Mouse (Mus musculus) retina, postnatal 1 day (tissue): ENCODE data around the gene Uri1.

ENCODE experiments used
- DNase-seq: peaks from one replicate; pipeline ENCODE4 v3.0.0-alpha.2; 2012

The Uri1 gene

DNA sequence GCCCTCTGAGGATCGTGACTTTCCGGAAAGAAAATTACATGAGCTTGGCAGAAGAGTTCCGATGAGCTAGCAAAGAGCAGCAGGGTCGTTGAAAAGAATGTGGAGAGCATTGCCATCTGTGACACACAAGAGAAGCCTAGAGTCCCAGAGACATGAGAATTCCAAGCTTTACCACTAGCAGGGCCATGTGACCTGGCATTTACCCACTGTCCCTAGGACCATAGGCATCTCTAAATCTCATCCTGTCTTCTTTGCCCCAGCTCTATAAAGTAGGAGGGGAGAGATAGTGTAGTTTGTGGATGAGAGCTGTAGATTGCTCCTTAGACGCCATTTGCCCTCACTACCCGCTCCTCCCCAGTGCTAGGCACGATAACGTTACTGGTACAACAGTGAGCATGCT lies at the start of gene Uri1:
Gene Uri1 (minus strand): TSS at position 101 of the 400 bp plus-strand sequence.
- no peak for DNase-seq

DNA sequence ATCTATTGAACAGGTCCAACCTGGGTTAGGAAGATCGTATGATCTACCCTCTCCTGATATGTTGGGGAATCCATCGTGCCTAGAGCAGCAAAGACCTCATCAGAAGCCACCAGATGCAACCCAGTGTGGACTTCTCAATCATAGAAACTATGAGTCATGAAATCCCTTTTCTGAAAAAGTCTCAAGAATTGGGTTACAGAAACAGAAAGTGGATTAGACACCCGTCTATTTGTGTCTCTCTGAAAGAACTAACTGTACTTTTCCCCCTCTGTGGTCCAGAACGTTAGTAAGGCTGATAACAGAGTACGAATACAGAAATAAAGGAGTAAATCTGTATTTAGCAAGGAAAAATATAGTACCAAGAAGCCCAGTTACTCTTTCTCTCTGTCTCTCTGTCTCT lies 47.7 kb upstream of the Uri1 start:
- DNase-seq: no peak

DNA sequence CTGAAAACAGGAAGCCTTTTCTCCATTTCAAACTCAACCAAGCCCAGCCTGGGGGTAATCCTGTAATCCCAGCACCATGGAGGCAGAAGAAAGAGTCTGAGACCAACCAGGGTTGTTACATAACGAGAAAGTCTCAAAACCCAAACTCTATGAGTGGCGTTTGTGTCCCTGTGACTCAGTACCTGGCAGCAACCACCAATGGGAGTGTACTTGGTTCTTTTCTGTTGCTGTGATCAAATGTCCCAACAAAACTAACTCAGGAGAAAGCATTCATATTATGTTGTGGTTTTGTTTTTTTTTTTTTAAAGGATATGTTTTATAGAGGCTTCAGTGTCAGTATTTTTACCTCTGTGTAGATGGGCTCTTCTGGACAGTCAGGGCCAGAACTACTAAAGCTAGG lies 47.3 kb upstream of the Uri1 start:
- DNase-seq: no peak

DNA sequence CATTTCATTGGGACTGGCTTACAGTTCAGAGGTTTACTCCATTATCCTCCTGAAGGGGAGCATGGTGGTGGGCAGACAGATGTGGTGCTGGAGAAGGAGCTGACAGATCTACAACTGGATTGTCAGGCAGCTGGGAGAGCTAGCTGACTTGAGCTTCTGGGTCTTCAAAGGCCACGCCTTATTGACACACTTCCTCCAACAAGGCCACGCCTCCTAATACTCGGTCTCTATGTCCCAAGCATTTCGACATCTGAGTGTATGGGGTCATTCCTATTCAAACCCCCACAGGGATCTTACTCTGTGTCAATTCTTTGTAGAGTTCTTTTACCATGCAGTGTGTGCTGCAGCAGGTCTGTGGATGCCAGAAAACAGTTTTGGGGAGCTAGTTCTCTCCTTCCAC lies 41.1 kb upstream of the Uri1 start:
- DNase-seq: peak; percentile 32

DNA sequence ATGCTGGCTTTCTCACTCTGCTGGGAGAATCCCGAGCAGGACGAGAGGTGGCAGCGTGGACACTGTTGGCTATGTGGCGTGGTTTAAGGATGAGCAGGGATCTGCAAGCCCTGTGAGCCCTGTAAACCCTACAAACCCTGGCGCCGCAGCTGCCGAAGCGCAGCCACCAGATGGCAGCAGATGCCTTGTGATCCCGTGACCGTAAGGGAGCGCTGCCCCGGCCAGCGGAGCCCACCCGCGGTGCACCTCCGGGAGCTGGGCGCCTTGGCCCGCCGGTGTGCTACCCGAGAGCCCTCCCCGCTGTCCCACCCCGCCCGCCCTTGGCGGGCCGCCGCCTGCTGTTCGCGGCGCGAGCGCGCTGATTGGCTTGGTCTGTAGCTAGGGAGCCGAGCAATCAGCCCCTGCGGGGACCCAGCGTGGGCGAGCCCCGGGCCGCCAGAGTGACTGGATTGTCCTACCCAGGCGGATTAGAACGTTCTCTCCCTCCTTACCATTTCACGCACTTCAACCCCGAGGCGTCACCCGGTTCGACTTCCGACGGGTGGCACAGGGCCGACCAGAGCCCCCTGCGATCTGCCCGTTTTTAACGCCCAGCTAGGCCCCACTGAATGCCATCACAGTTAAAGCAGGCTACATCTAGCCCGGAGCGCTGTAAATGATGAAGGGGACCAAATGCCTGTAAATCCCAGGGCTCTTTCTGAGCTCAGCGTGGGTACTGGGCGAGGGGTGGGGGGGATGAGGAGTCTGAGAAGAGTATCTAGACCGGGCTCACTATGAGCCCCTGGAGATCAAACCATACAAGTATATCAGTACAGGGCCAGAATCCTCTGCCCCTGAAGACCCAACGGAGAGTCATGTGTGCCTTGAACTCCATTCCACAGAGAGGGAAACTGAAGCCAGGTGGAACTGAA lies 38.0 kb upstream of the Uri1 start:
- DNase-seq: peak; percentile 94

DNA sequence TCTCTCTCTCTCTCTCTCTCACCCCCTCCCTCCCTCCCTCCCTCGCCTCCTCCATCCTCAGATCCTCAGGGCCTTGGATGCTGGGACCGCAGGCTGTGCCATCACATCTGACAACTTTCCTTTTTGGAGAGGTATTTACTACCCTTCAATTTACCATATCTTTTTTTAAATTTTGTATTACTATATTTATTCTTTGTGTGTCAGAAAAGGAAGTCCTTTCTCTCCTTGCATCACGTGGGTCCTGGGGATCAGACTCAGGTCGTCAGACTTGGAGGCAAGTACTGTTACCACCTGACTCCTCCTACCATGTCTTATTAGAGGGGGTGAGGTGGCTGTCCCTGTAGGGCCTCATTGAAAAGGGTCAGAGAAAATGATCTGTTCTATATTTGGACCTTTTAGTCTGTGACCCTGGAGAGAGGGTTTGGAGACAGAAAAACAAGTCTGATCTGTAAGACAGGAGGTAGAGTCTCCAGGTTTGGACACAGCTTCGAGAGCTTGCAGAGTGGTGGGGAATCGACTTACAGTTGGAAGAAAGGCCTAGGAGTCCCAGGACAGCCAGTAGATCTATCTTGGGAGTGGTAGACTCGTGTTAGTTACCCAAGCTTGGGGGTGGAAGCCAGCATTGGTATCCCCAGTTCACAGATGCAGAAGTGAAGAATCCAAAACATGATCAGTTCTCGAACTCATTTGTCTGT lies 36.4 kb upstream of the Uri1 start:
- DNase-seq: no peak

DNA sequence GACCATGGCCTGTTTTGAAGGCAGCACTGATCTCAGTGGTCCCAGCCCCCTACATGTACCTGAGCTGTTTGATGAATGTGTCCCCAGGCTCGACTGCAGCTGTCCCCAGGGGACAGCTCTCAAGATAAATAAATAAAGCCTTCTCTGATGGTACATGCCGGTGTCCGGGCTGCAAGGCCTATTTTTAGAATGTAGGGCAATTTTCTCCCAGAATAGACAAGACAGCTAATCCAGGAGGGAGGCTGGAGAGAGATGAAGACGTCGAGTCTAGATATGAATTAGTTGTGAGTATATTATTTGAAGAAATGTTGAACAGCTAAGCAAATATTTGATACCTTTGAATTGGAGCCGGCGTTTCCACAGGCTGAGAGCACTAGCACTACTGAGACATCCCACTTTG lies 35.7 kb upstream of the Uri1 start:
- DNase-seq: peak; percentile 66

DNA sequence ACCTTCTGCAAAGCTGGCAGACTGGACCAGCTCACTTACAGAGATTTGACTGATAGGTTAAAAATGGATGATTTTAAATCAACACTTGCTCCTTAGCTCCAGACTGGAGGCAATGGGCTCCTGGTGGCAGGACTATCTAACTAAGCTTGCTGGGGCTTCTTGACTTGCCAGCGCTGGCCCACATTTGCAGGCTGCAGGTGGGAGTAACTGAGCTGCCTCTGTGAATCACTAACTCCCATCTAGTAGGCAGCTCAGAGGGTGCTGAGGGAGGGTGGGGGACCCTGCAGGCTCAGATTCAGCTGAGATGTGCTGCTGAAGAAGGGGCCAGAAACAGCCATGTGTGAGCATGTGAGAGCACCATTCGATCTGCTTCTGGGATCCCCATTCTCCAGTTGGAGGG lies 32.6 kb upstream of the Uri1 start:
- no peak for DNase-seq

DNA sequence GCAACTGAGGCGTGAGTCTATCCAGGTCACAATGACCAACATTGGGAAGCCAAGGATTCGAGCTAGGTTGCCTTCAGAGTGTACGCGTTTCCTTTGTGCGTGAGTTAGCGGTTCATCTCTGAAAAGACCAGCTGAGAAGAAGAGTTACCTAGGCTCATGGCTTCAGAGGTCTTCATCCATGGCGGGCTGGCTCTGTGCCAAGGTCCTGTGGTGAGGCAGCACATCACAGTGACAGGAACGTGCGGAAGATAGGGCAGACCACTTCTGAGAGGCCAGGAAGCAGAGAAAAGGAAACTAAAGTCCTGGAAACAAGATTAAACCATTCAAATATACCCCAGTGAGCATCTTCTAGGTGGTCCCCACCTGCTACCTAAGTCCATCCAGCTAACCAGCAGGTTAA lies 30.9 kb upstream of the Uri1 start:
- DNase-seq: no peak

DNA sequence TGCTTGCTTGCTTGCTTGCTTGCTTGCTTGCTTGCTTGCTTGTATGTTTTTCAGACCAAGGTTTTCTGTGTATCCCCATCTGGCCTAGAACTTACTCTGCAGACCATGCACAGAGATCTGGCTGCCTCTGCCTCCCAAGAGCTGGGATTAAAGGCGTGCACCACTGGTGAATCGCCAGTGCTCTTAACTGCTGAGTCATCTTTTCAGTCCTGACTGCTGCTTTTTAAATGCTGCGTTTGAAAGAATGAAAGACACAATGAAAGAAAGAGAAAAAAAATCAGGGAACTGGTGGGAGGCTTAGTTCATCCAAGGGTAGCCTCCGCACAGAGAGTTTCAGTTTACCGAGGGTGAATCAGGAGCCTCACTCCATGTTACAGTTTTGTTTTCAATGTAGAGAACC lies 23.9 kb upstream of the Uri1 start:
- DNase-seq: no peak

DNA sequence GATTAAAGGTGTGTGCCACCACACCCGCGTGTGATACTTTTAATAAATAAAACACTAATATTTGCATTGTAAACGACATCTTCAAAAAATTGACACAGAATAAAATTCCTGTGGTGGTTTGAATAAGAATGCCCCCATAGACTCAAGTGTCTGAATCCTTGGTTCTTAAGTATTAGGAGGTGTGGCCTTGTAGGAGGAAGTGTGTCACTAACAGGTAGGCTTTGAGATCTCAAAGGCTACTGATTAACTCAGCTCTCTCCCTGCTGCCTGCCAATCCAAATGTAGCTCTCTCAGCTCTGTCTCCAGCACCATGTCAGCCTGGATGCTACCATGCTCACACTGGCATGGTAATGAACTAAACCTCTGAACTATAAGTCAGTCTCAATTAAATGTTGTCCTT lies 17.9 kb upstream of the Uri1 start:
- DNase-seq: no peak

DNA sequence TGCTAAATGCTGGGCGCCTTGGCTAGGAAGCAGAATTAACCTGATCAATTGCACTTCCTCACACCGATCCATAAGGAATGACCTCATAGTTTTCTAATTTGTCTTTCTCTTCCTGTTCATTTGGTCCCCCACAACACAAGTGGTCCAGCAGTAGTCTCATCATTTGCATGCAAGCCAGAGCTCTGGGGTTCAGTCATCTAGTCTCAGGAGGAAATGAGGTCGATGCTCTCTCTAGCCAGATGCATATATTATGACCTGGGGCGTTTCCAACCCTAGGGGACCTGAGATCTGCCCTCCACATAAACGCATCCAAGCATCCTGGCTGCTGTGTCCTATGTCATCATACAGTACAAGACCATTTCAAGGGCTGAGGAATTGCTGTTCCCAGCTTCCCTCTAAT lies 14.2 kb upstream of the Uri1 start:
- DNase-seq: no peak

DNA sequence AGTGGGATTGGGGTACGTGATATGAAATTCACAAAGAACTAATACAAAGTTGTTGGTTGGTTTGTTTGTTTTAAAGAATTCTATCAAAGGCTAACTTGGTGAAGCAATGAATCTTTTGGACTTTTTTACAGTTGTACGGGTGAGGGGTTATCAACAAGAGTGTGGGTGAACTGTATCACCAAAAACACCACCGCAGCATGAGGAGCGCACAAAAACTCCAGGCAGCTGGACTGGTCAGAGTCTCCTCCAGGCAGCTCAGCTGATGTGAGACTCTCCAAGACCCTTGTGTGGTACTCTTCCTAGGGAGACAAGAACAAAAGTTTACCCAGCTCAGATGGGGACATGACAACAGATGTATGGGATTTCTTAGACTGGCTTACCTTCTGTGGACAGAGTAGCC lies 7.8 kb upstream of the Uri1 start:
- DNase-seq: no peak

DNA sequence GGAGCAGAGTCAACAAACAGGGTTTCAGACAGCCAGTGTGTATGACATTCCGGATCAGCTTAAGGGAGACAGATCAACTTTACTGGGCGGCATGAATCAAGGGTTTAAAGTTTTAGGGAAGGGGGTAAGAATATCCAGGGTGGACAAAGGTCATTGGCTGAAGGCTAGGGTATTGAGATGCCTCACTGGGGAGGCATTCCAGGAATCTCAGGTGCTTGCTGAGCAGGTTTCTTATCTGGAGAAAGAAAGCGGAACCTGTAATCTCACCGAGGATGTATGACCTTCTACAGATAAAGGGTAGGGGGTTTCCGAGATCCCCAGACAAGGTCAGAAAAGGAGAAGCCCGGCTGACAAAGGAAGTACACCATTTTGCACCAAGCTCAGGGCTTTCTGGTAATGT lies 7.3 kb upstream of the Uri1 start:
- DNase-seq: no peak

DNA sequence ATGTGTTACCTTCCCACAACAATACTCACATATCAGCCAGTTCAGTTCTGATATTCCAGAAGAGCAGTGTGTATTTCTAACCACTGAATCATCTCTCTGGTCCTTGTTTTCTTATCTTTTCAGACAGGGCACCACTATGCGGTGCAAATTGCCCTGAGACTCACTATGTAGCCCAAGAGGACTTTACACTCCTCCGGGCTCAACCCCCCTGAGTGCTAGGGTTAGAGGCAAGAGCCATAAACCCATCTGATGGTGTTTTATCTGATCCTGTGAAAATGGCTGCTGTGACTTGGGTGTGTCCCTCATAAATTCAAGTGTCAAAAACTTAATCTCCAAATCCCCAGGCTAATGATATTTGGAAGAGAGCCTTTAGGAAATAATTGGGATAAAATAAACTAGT lies 6.6 kb upstream of the Uri1 start:
- no peak for DNase-seq

DNA sequence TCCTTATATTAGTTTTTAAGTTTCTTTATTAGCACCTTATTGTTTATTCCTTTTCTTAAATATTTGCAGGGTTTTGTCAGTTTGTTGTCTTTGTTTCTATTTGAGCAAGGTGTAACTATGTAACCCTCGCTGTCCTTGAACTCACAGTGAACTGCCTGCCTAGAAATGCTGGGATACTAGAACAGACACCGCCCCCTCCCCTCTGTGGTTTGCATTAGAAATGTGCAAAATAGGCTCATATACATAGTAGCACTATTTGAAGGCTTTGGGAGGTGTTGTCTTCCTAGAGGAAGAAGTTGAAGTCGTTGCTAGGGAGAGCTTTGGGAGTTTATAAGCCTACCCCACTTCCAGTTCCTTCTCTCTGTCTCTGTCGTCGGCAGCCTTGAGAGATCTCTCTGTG lies 5.7 kb upstream of the Uri1 start:
- no peak for DNase-seq

DNA sequence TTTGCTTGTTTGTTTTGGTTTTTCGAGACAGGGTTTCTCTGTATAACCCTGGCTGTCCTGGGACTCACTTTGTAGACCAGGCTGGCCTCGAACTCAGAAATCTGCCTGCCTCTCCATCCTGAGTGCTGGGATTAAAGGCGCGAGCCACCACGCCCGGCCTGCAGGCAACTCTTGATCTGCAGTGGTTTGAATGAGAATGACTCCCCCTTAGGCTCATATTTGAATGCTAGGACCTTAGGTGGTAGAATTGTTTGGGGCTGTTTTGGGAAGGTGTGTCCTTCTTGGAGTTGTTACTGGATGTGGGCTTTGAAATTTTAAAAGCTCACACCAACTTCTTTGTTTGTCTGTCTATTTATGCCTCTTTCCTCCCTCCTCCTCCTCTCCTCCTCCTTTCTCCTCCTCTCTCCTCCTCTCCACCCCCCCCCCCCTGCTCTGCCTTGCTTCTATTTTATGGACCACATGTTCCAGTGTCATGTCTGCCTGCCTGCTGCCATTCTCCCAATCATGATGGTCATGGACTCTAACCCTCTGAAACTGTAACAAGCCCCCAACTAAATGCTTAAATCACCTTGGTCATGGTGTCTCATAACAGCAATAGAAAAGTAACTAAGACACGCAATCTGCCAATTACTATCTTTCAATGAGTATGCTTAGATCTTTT lies 4.7 kb upstream of the Uri1 start:
- DNase-seq: no peak

DNA sequence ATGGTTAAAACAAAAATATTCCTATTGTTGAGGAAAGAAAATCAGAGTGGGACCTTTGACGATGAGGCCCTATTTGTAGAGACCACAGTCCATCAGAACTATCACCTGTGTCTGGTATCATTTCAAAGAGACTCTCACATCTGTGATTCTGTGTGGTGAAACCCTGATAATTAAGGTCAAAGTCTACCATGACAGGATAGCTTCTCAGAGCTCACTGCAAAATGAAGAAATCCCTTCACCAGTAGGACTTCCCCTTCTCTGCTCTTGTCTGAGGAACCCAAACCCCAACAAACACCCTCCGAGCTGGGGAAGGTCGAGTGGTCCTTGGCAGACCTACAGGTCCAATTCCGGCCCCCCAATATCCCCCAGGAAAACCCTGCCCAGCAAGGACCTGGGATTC lies 1.5 kb upstream of the Uri1 start:
- no peak for DNase-seq

DNA sequence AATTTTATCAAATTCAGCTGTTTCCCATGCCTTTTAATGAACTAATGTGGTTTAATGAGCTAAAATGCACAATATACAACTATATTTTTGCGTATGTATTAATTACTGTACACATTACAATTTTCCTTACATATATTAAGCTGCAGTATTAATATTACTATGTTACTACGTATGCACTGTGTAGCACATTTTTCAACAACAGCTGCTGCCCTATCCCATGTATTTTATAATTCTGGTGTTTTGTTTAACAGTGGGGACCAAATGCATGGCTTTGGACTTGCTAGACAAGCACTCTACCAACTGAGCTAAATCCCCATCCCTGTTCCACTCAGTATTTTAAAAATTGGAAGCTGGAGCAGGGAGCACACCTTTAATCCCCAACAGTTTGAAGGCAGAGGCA lies 3.6 kb downstream of the Uri1 start:
- no peak for DNase-seq

DNA sequence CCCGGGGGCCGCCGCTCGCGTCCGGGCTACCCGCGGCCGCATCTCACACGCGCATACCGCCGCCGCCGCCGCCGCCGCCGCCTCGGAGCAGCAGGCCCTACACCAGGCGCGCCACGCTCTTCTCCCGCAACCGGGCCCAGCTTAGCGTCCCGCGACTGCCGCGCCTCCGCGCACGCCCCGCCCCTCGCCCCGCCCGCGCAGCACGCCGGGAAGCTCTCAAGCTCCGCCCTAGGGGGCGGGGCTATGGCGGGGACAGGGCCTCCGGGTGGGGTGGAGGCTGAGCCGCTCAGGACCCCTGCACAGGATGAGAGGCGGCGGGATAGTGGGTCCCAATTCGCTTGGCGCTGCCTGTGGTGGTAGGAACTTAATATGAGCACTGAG lies 4.0 kb downstream of the Uri1 start:
- DNase-seq: peak; percentile 94

DNA sequence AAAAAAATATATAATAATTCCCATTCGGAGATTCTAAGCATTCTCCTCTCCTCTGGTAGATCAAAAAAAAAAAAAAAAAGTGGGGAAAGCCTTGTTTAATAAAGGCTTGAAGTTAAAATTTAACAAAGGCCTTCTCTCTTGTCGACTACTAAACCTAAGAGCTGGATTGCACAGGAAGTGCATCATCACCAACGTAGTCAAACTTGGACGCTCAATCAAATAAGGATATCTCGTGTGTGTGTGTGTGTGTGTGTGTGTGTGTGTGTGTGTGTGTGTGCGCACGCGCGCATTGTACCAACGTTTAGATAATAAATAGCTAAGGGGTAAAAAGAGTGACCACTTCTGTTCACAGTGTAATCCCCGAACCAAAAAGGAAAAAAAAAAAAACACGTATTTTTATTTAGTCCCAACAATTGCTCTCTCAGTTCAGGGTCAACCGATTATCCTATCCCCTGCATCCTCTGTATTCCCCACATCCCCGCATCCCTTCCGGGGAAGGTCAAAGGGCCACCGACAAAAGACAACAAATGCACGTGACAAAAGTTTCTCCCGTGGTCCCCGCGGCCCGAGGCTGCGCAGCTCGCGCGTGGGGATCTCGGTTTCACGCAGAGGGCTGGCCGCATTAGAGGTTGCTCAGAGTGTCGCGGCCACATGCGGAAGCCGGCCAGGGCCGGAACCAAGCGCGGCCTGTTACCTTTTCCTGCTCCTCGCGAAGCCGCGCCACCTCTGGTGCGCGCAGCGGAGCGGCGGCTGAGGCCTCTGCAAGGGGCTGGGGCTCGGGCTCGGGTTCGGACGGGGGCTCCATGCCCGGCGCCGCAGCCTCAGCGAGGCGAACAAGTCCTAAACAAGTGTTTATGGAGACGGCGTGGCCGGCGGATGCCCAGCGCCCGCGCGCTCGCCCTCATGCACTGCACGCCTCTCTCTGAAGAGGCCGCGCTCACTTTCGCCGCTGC lies 4.7 kb downstream of the Uri1 start:
- peak; percentile 77 for DNase-seq

DNA sequence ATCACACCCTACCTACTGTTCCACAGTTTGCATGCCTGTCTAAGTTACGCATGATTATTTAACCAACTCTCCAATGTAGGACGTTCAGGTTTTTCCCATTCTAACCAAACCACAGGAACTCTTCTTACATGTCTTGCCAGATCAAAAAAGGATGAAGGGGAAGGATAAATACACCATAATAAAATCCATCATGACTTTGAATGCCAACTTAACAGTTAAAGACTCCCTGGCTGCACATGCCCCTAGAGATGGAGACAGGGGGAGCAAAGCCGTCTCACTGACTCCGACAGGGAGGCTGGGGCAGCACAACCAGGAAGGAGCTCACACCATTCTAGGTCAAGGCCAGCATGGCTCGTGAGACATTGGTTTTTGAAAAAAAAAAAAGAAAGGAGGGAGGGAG lies 8.0 kb downstream of the Uri1 start:
- no peak for DNase-seq

DNA sequence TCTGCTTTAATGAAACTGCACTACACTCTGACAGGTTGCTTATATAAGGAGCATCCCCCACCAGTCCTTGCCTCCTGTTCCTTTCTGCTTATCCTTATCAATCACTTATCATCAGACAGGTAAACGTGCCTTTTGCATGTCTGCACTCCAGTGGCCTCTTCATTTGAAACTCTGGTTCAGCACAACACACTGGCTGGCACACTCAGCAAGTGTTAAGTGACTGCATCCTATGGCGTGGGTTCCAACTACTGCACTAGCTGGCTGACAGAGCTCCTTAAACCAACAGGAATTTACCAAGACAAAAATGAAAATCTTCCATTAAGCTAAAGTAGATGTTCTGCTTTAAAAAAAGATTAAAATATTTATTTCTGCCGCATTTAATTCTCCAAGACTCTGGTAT lies 9.4 kb downstream of the Uri1 start:
- no peak for DNase-seq
